Mouse (Mus musculus) kidney, embryonic 14.5 days (tissue): Measurements from ENCODE around the gene Ska3. TPM values are rescaled to one million over a fixed set of nuclear protein-coding genes. Genes with fewer than 3 reads are reported as not detected.
A peak's percentile ranks its signal among the peaks of the same experiment; 100 is the strongest.
"Not testable (repeated sequence)": the region's sequence is repeated elsewhere in the genome, so short reads cannot be mapped to it uniquely, and the experiment has no call there.

Experiments
- ATAC-seq: fragments of 200-750 bp; cut with Nextera tagmentation; 2 replicates; pipeline ENCODE4 v1.8.0; 2017; ENCODE audit warnings: moderate number of reproducible peaks, mild to moderate bottlenecking, moderate TSS enrichment, moderate library complexity; ENCODE audit not compliant: low FRiP score, low TSS enrichment
- H3K27ac ChIP-seq: fragments of 300-500 bp; sonication (generic); 2 replicates; pipeline ENCODE4 v1.5.1; 2014; ENCODE audit warnings: low read depth, mild to moderate bottlenecking, low read length, moderate library complexity, mixed read lengths
- H3K27me3 ChIP-seq: fragments of 300-500 bp; sonication (generic); 2 replicates; pipeline ENCODE4 v1.6.1; 2014; ENCODE audit warnings: mild to moderate bottlenecking, low read length; ENCODE audit not compliant: control insufficient read depth, insufficient read depth
- H3K36me3 ChIP-seq: fragments of 300-500 bp; sonication (generic); 2 replicates; pipeline ENCODE4 v1.6.1; 2014; ENCODE audit warnings: low read length, mixed read lengths; ENCODE audit not compliant: control insufficient read depth, insufficient read depth
- H3K4me1 ChIP-seq: fragments of 300-500 bp; sonication (generic); 2 replicates; pipeline ENCODE4 v1.6.1; 2014; ENCODE audit warnings: low read length, mixed read lengths; ENCODE audit not compliant: control insufficient read depth, insufficient read depth
- H3K4me2 ChIP-seq: fragments of 300-500 bp; sonication (generic); replicated peaks from 2 replicates; pipeline ENCODE4 v1.6.1; 2014; ENCODE audit warnings: low read depth, mild to moderate bottlenecking, low read length
- H3K4me3 ChIP-seq: fragments of 300-500 bp; sonication (generic); 2 replicates; pipeline ENCODE4 v1.5.1; 2014; ENCODE audit warnings: mild to moderate bottlenecking, low read length
- H3K9ac ChIP-seq: fragments of 300-500 bp; sonication (generic); 2 replicates; pipeline ENCODE4 v1.6.1; 2014; ENCODE audit warnings: low read depth, mild to moderate bottlenecking, low read length, moderate library complexity
- H3K9me3 ChIP-seq: fragments of 300-500 bp; sonication (generic); 2 replicates; pipeline ENCODE4 v1.6.1; 2016; ENCODE audit warnings: low read length; ENCODE audit not compliant: control insufficient read depth
- WGBS: fragments of 180-500 bp; shearing (Covaris S2); extraction: QIAGEN DNeasy Blood & Tissue Kit; methylation state at CpG from one replicate; pipeline ENCODE4 v1.1.7; 2014; 5-methylcytosine and 5-hydroxymethylcytosine counted together
- polyA plus RNA-seq: library from polyadenylated mRNA; unstranded; fragments of >200 nt; fragmentation: Nextera tagmentation; extraction: Ambion mirVana; gene quantifications from 2 replicates; pipeline ENCODE4 v1.2.1, GENCODE M21; 2014

Gene Ska3
- 32.1 and 51.9 TPM in 2 replicates for polyA plus RNA-seq

GRCm38 (mm10) chr14:57825788-57826751 lies at the start of gene Ska3, which contains the start of gene Mrpl57:
Gene Ska3, minus strand, starts transcription at chr14:57826185.
Gene Mrpl57, plus strand, starts transcription at chr14:57826234.
- Histone ChIP-seq H3K27me3 (no peaks in the 10 kb centered on the region), H3K9ac (peak within 1 kb of the TSS; percentile 90), H3K4me2 (peak within 1 kb of the TSS; percentile 79), H3K36me3 (peaks cover 27% of the 10 kb centered on the region), H3K27ac (peak within 1 kb of the TSS; percentile 95), H3K4me1 (0 out of 2 replicates have a peak, but pooled peaks cover 8% of the 10 kb centered on the region), H3K9me3 (no peaks in the 10 kb centered on the region), H3K4me3 (peak within 1 kb of the TSS; percentile 90)
- under 1% methylated on average over 96 of the region's 96 CpGs for WGBS
- ATAC-seq: peak; percentile 96

GRCm38 (mm10) chr14:57866676-57867276 lies 40.8 kb upstream of the Ska3 start:
- Histone ChIP-seq H3K4me1 (no peaks in the 10 kb centered on the region), H3K9me3 (no peaks in the 10 kb centered on the region), H3K36me3 (peaks cover 49% of the 10 kb centered on the region), H3K27ac (no peak overlapping the region), H3K27me3 (no peaks in the 10 kb centered on the region), H3K9ac (no peak overlapping the region), H3K4me2 (no peak overlapping the region), H3K4me3 (no peak overlapping the region)
- no peak for ATAC-seq
- 88% methylated on average over 3 of the region's 3 CpGs for whole genome bisulfite sequencing

- Histone ChIP-seq H3K27ac (no peak overlapping the region), H3K27me3 (no peaks in the 10 kb centered on the region), H3K4me1 (no peaks in the 10 kb centered on the region), H3K4me2 (no peak overlapping the region), H3K4me3 (no peak overlapping the region), H3K9me3 (no peaks in the 10 kb centered on the region), H3K36me3 (peaks cover 47% of the 10 kb centered on the region), H3K9ac (no peak overlapping the region)
- ATAC-seq: no peak
- 89% methylated on average over 3 of the region's 3 CpGs for WGBS
Observed at GRCm38 (mm10) chr14:57865256-57865655, 39.3 kb upstream of the Ska3 start.

GRCm38 (mm10) chr14:57863129-57863528 lies 37.1 kb upstream of the Ska3 start:
- Histone ChIP-seq H3K4me3 (no peak overlapping the region), H3K4me1 (no peaks in the 10 kb centered on the region), H3K9me3 (no peaks in the 10 kb centered on the region), H3K4me2 (no peak overlapping the region), H3K9ac (no peak overlapping the region), H3K36me3 (peaks cover 39% of the 10 kb centered on the region; the same call in 1 of the 2 replicates), H3K27me3 (no peaks in the 10 kb centered on the region), H3K27ac (no peak overlapping the region)
- WGBS: 67% methylated on average over 2 of the region's 2 CpGs
- ATAC-seq: no peak

GRCm38 (mm10) chr14:57861987-57862412 lies 36.0 kb upstream of the Ska3 start:
- no peak overlapping the region for H3K27ac ChIP-seq
- ATAC-seq: no peak
- no peak overlapping the region for H3K4me2 ChIP-seq
- H3K27me3 ChIP-seq: no peaks in the 10 kb centered on the region
- H3K4me1 ChIP-seq: no peaks in the 10 kb centered on the region
- H3K36me3 ChIP-seq: peaks cover 45% of the 10 kb centered on the region; the same call in 1 of the 2 replicates
- no peak overlapping the region for H3K9ac ChIP-seq
- no peak overlapping the region for H3K4me3 ChIP-seq
- 85% methylated on average over 4 of the region's 4 CpGs for WGBS
- H3K9me3 ChIP-seq: no peaks in the 10 kb centered on the region

- H3K4me2 ChIP-seq: no peak overlapping the region
- no peak overlapping the region for H3K27ac ChIP-seq
- no peak for ATAC-seq
Observed at GRCm38 (mm10) chr14:57859520-57859919, 33.5 kb upstream of the Ska3 start.

GRCm38 (mm10) chr14:57858601-57859000 lies 32.6 kb upstream of the Ska3 start:
- no peak for ATAC-seq
- Histone ChIP-seq H3K9ac (no peak overlapping the region), H3K4me2 (no peak overlapping the region), H3K9me3 (no peaks in the 10 kb centered on the region), H3K4me1 (no peaks in the 10 kb centered on the region), H3K27me3 (no peaks in the 10 kb centered on the region), H3K27ac (no peak overlapping the region), H3K4me3 (no peak overlapping the region), H3K36me3 (peaks cover 26% of the 10 kb centered on the region; the same call in 1 of the 2 replicates)
- 90% methylated on average over 2 of the region's 2 CpGs for whole genome bisulfite sequencing

More at GRCm38 (mm10) chr14:57859520-57859919, 33.5 kb upstream of the Ska3 start:
- H3K4me3 ChIP-seq: no peak overlapping the region
- no peaks in the 10 kb centered on the region for H3K4me1 ChIP-seq
- no peaks in the 10 kb centered on the region for H3K9me3 ChIP-seq
- peaks cover 35% of the 10 kb centered on the region; the same call in 1 of the 2 replicates for H3K36me3 ChIP-seq
- H3K9ac ChIP-seq: no peak overlapping the region
- H3K27me3 ChIP-seq: no peaks in the 10 kb centered on the region

GRCm38 (mm10) chr14:57856037-57856436 lies 30.1 kb upstream of the Ska3 start:
- H3K9me3 ChIP-seq, H3K27me3 ChIP-seq, H3K9ac ChIP-seq, H3K4me3 ChIP-seq, ATAC-seq, H3K27ac ChIP-seq, H3K4me2 ChIP-seq, H3K4me1 ChIP-seq: not testable (repeated sequence)
- H3K36me3 ChIP-seq: peaks cover 22% of the 10 kb centered on the region; the same call in 1 of the 2 replicates

- Histone ChIP-seq H3K9ac (no peak overlapping the region), H3K4me1 (no peaks in the 10 kb centered on the region), H3K36me3 (peaks cover 31% of the 10 kb centered on the region), H3K27me3 (no peaks in the 10 kb centered on the region), H3K27ac (no peak overlapping the region), H3K4me2 (no peak overlapping the region), H3K9me3 (no peaks in the 10 kb centered on the region), H3K4me3 (no peak overlapping the region)
- 78% methylated on average over 2 of the region's 2 CpGs for WGBS
- ATAC-seq: no peak
Observed at GRCm38 (mm10) chr14:57852961-57853360, 27.0 kb upstream of the Ska3 start.
